Mouse (Mus musculus) lung, postnatal 4 days (tissue): ENCODE data around the gene Bbs4.
A peak's percentile ranks its signal among the peaks of the same experiment; 100 is the strongest.

Source experiments
- DNase-seq, 2 experiments: peaks; one replicate each; pipeline ENCODE4 v3.0.0; 2021

Gene Bbs4

DNA sequence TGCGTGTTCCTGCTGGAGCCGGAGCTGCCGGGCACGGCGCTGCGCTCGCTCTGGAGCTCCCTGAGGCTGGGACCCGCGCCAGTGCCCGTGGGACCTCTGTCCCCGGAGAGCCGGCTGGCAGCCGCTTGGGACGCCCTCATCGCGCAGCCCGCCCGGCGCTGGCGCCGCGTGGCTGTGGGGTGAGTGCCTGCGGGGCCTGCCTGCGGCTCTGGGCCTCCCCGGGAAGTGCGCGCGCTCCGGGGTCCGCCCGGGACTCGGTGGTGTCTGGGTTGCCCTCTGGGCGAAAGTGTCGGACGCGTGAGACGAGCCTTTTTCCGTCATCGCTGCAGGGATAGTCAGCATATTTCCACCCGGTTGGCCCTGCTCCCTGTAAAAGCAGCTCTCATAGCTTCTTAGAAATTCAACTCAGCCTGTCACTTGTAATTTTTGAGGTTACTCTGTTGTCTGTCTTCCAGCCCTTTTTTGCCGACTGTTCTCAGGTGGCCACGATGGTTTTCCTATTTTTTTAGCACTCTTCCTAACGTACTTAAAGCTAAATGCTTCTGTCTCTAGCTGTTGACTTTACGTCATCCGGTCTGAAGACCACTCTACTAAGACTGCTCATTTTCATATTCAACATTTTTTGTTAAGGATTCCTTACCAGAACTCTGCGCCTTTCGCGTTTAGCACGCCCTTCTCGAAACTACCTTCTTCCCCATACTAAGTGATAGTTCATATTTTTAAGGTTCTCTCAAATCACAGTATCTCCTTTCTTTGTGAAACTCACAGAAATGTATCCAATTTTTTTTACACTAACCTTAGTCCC lies 61.4 kb downstream of the Bbs4 start:
- DNase-seq = no peak

DNA sequence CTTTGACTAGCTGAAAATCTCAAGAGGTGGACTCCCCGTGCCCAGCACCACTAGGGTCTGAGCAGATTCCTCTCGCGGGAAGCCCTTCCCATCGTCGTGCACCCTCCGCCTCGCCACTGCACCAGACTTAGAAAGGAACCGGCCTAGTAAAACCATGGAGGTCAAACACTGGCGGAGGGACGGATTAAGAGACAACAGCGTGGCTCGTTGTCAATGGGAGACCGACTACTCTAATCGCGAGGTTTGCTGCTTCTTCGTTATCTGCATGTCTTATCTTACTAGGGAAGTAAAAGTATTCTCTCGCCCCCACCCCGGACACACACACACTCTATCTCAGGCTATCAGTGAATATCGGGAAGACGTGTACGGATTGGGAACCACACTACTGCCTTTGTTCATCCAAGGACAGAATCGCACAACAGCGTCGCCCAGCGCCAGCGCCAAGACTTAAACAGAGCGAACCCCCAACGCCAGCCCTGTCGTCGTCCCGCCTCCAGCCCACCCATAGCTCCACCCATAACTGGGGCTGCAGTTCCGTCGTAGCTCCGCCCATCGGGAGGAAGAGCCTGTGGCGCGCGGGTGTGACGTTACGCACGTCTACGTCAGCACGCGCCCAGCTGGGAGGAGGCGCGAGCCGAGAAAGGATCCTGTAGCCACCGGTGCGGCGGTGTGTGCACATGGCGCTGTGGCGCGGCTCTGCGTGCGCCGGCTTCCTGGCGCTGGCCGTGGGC lies 62.2 kb downstream of the Bbs4 start, which contains the start of gene Adpgk:
Gene Adpgk (plus strand): TSS at position 602 of the 731 bp plus-strand sequence.
- DNase-seq = peak; percentile 99

DNA sequence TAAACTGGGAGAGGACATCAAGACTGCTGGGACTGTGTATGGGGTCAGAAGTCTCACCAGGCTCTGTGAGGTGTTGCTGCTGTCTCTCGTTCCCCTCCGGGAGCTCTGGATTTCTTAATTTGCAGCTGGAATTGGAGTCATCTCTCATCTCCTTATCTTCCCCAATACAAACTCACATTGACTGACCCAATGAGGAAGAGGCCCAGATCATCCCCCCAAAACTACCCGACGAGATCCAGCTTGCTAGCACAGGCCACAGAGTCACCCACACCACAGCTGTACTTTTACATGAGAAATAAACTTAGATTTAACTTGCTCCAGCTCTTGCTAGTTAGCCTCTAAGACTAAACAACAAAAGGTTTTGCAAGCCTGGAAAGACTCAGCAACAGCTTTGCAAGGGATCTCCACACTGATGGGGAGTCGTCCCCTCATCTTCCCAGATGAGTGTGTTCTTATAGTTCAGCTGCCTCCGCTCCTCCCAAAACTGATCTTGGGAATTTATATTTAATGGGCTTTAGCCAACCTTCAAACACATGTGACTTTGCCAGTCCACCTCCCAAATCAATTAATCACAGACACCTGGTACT lies 63.7 kb downstream of the Bbs4 start:
- no peak for DNase-seq

DNA sequence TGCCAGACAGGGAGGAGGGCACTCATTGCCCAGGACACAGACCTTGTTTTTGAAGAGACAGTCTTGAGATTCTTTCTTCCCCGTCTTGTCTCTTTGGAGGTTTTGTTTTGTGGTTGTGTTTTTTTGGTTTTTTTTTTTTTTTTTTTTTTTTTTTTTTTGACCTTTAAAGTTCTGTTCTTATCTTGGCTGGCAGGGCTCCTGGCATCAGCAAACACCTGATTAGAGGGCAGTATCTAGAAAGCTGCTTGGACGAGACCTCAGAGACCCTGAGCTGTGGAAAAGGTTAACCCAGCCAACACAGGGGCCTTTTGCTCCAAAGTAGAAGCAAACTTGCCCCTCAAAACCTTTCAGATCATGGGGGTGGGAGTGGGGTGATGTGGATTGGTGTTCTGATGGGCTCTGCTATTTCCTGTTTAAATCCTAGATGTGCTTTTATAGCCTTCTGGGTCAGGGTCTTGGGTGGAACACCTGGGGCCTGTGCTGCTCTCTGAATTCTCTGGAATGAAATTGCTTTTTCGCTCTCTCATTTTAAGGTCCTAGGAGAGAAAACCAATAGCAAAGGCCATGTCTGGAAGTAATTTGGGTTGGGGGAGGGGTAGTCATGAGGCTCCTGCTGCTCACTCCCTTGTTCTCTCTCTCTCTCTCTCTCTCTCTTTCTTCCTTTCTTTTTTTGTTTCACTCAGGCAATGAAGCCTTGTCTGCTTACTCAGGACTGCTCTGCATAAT lies 64.5 kb downstream of the Bbs4 start:
- no peak for DNase-seq

DNA sequence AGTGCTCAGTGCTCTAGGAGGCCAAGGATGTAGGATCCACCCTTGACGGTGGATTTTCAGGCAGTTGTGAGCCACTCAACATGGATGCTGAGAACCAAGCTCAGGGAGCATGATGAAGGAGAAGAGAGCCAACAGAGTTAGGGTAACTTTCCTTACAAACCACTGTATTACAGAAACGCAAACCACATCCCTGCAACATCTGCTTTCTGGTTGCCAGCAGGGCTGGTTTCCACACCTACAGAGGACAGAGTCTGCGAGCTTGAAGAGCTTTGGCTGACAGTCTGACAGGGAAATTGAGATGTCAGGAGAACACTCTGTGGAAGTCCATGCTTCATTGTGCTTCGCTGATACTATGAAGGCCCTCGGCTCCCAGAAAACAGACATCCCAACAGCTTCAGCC lies 65.2 kb downstream of the Bbs4 start:
- no peak for DNase-seq

DNA sequence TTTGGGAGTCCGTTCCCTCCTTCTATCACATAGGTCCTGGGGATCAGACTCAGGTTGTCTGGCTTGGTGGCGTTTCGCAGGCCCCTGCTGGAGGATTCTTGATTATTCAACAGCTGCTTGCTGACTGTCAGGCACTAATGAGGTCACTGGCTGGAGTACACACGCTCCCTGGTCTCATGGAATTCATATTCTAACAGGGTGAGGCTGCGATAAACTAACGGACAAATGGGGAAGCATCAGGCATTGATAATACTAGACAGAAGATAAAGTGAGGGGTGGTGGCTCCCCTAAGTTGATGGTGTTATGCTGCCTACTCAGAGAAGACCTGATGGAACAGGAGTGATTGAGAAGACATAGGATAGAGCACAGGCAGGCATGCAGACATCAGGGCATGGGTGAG lies 67.7 kb downstream of the Bbs4 start:
- DNase-seq = no peak

DNA sequence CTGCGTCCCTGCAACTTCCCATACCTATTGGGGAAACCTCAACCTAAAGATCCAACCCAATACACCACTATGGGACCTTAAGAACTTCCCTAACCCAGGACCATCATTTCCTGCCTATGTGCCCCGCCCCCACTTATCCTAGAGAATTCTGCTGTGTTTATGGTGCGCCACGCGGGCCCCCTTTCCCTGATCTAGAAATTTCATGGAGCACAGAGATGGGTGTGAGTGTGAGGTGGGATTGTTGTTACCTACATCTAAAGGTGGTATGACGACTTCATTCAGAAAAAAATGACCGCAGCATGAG lies 70.7 kb downstream of the Bbs4 start:
- DNase-seq = no peak

DNA sequence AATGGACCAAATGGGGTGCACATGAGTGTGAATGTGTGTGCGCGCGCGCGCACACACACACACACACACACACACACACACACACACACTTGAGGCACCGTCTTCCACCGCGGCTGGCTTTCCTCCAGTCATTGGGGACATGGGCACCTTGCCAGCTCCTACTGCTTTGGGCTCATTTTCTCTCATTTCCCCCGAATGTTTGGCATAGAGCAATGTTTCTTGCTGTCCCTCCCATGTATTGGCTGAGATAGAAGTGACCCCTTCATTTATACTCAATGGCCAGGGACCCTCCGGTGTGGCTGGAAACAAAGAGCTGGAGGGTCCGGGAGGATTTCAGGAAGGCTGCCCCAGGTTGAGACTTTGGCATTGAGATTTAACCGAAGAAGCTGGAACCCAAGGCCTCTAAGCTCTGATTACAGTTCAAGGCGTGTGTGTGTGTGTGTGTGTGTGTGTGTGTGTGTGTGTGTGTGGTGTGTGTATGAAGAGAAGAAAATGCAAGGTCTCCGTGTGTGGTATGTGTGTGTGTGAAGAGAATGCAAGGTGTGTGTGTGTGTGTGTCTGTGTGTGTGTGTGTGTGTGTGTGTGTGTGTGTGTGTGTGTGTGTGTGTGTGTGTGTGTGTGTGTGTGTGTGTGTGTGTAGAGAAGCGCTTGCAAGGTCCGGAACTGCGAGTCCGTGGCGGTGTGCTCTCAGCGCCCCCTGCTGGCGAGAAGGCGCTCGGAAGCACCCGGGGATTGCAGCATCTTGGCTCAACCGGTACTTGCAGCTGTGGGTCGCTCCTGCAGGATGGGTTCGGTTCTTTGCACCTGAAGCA lies 71.2 kb downstream of the Bbs4 start:
- peak; percentile 85 to 87 for DNase-seq

DNA sequence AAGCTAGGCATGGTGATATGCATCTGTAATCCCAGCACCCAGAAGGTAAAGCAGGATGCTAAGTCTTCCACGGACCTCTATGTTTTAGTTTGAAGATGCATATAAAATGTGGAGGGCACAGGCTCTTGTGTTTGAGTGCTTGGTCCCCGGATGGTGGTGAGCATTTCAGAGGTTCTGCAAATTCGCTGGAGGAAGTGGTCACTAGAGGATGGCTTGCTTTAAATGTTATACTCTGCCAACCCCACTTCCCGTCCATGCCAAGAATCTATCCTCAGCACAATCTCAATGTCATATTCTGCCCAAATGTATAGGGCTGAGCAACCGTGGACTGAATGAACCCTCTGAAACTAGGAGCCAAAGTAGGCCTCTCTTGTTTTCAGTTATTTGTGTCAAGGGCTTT lies 72.4 kb downstream of the Bbs4 start:
- DNase-seq = no peak

DNA sequence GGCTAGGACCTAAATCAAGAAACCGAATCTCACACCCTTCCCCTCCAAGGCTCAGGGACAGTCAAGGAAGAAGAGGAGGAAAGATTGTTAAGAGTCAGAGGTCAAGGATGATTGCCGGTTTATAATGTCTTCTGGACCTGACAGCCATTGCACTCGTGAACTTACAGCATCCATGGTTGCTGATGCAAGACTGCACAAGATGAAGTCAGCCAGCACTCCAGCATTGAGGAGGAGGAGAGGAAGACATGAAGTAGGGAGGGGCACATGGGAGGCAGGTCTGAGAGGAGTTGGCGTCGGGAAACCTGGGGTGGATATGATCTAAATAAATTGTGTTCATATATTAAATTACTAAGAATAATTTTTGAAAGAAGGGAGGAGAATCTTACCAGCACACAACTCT lies 74.6 kb downstream of the Bbs4 start:
- no peak for DNase-seq

DNA sequence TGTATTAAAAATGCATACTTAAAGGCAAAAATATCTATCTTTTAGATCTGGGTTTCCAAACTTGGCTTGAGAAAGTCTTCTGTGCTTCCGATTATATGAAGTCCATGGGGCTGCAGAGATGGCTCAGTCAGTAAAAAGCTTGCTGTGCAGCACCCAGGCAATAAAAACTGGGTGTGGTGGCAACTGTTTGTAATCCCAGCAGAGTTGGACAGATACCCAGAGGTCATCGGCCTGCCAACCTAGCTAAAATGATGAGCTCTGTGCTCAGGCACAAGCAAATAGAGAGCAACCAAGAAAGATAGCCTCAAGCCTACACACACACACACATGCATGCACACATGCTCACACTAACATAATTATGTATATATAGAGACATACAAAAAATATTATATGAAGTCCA lies 75.1 kb downstream of the Bbs4 start:
- DNase-seq = no peak

DNA sequence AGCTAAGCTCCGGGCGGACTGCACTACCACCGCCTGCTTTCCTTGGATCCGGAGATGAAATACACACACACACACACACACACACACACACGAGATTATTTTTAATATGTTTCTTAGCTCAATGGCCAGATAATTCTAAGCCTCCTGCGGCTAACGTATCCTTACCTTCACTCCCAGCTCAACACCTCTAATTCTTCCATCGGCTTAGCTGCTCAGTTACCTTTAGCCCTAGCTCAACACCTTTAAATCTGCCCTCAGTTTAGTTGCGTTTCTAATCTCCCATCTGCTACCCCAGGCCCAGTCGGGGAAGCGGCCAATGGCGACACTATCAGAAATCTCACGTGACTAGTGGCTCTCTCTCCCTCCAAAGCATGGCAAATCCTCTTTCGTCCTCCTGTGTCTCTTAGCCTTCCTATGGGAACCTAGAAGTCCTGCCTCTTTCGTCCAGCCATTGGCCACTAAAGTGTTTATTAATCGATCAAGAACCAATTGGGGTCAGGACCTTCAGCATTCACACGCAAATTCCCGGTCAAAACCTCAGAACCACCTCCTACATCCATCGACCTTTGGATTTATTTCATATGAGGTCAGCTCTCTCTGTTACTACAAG lies 78.4 kb downstream of the Bbs4 start:
- no peak for DNase-seq

DNA sequence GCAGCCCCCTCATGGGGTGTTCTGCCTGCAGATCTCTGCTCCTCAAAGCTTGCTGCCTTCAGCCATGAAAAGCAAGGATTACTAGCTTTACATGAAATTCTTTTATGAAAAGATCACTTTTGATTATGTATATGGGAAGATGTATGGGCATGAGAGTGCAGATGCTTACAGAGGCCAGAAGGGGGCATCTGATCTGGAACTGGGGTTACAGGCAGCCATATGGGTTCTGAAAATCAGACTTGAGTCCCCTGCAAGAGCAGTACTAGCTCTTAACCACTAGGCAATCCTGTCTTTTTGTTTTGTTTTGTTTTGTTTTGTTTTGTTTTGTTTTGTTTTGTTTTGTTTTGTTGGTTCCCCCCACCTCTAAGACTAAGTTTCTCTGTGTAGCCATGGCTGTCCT lies 80.1 kb downstream of the Bbs4 start:
- DNase-seq = no peak
